Mouse (Mus musculus): ENCODE measurements at regions not wholly inside any gene's neighbourhood (a gene's known extent, or its start where the extent isn't known, plus 50 kb on each side); places are given as distances from the start of the nearest gene placed in this dataset.

- TF ChIP-seq CTCF (IDR thresholded peaks at IDR 0.05; ENCODE audit: low read depth) (no peak), EP300 (optimal IDR thresholded peaks at IDR 0.05) (no peak)
Measured at GRCm38 (mm10) chr4:131381529-131381928, 437.3 kb downstream of the Matn1 start.
